Mouse (Mus musculus) midbrain, embryonic 13.5 days (tissue): Measurements from ENCODE around the gene Olfr372. TPM values are rescaled to one million over a fixed set of nuclear protein-coding genes. Genes with fewer than 3 reads are reported as not detected.
"Not testable (repeated sequence)": the region's sequence is repeated elsewhere in the genome, so short reads cannot be mapped to it uniquely, and the experiment has no call there.

Experiments
- ATAC-seq: fragments of 200-750 bp; cut with Nextera tagmentation; 2 replicates; pipeline ENCODE4 v1.8.0; 2017; ENCODE audit warnings: mild to moderate bottlenecking, moderate TSS enrichment, moderate library complexity
- H3K27ac ChIP-seq: fragments of 300-500 bp; sonication (generic); 2 replicates; pipeline ENCODE4 v1.5.1; 2015; ENCODE audit warnings: inconsistent platforms, mild to moderate bottlenecking, moderate library complexity
- H3K27me3 ChIP-seq: fragments of 300-500 bp; sonication (generic); 2 replicates; pipeline ENCODE4 v1.6.1; 2015; ENCODE audit warnings: mild to moderate bottlenecking, inconsistent platforms
- H3K36me3 ChIP-seq: fragments of 300-500 bp; sonication (generic); 2 replicates; pipeline ENCODE4 v1.6.1; 2015; ENCODE audit warnings: mild to moderate bottlenecking, inconsistent platforms
- H3K4me1 ChIP-seq: fragments of 300-500 bp; sonication (generic); replicated peaks from 2 replicates; pipeline ENCODE4 v1.6.1; 2015; ENCODE audit warnings: inconsistent platforms
- H3K4me2 ChIP-seq: fragments of 300-500 bp; sonication (generic); replicated peaks from 2 replicates; pipeline ENCODE4 v1.6.1; 2015; ENCODE audit warnings: moderate library complexity, mild to moderate bottlenecking, inconsistent platforms
- H3K4me3 ChIP-seq: fragments of 300-500 bp; sonication (generic); replicated peaks from 2 replicates; pipeline ENCODE4 v1.5.1; 2015; ENCODE audit warnings: mild to moderate bottlenecking, inconsistent platforms
- H3K9ac ChIP-seq: fragments of 300-500 bp; sonication (generic); replicated peaks from 2 replicates; pipeline ENCODE4 v1.6.1; 2015; ENCODE audit warnings: mild to moderate bottlenecking, inconsistent platforms
- H3K9me3 ChIP-seq: fragments of 300-500 bp; sonication (generic); 2 replicates; pipeline ENCODE4 v1.6.1; 2016; ENCODE audit warnings: mild to moderate bottlenecking, inconsistent platforms
- WGBS: fragments of 180-500 bp; shearing (Covaris S2); methylation state at CpG from one replicate; pipeline ENCODE4 v1.1.7; 2015; 5-methylcytosine and 5-hydroxymethylcytosine counted together
- polyA plus RNA-seq: library from polyadenylated mRNA; unstranded; fragments of >200 nt; fragmentation: Nextera tagmentation; extraction: Ambion mirVana; gene quantifications from 2 replicates; pipeline ENCODE4 v1.2.1, GENCODE M21; 2015

Gene Olfr372
- polyA plus RNA-seq, 1 experiment from 2014 or later = not detected

- not testable (repeated sequence) for H3K9ac ChIP-seq, H3K27ac ChIP-seq, H3K27me3 ChIP-seq, H3K9me3 ChIP-seq, H3K4me1 ChIP-seq, ATAC-seq, H3K4me3 ChIP-seq, H3K36me3 ChIP-seq, H3K4me2 ChIP-seq
- WGBS = 7% methylated on average over 5 of the region's 9 CpGs
Observed at GRCm38 (mm10) chr8:72024886-72025285, 16.1 kb upstream of the Olfr372 start.

- not testable (repeated sequence) for H3K27ac ChIP-seq, H3K9ac ChIP-seq, H3K9me3 ChIP-seq, H3K36me3 ChIP-seq, H3K4me2 ChIP-seq, ATAC-seq, H3K4me1 ChIP-seq, H3K27me3 ChIP-seq, H3K4me3 ChIP-seq
- WGBS = 31% methylated on average over 4 of the region's 4 CpGs
Observed at GRCm38 (mm10) chr8:72032926-72033325, 8.1 kb upstream of the Olfr372 start.

- Histone ChIP-seq H3K27me3 (no peaks in the 10 kb centered on the region), H3K9me3 (no peaks in the 10 kb centered on the region), H3K36me3 (no peaks in the 10 kb centered on the region), H3K27ac (no peak overlapping the region), H3K4me1 (no peaks in the 10 kb centered on the region), H3K4me2 (no peak overlapping the region), H3K9ac (no peak overlapping the region), H3K4me3 (no peak overlapping the region)
- 79% methylated on average over 1 of the region's 1 CpGs for WGBS
- no peak for ATAC-seq
Observed at GRCm38 (mm10) chr8:72042493-72042892, 1.5 kb downstream of the Olfr372 start.

- not testable (repeated sequence) for H3K27ac ChIP-seq, H3K4me1 ChIP-seq, H3K4me2 ChIP-seq, H3K27me3 ChIP-seq, ATAC-seq, H3K9ac ChIP-seq, H3K9me3 ChIP-seq, H3K36me3 ChIP-seq, H3K4me3 ChIP-seq
Observed at GRCm38 (mm10) chr8:72054633-72055032, 13.6 kb downstream of the Olfr372 start.

- not testable (repeated sequence) for ATAC-seq, H3K4me3 ChIP-seq, H3K27me3 ChIP-seq, H3K4me2 ChIP-seq, H3K27ac ChIP-seq, H3K9me3 ChIP-seq, H3K4me1 ChIP-seq, H3K36me3 ChIP-seq, H3K9ac ChIP-seq
- 83% methylated on average over 3 of the region's 4 CpGs for WGBS
Observed at GRCm38 (mm10) chr8:72057643-72058042, 16.6 kb downstream of the Olfr372 start.

GRCm38 (mm10) chr8:72066819-72067399 is 25.9 kb downstream of the Olfr372 start:
- H3K36me3 ChIP-seq, ATAC-seq, H3K4me2 ChIP-seq, H3K27me3 ChIP-seq, H3K4me3 ChIP-seq, H3K9ac ChIP-seq, H3K4me1 ChIP-seq, H3K27ac ChIP-seq, H3K9me3 ChIP-seq: not testable (repeated sequence)
- 95% methylated on average over 1 of the region's 1 CpGs for WGBS

- ATAC-seq, H3K4me2 ChIP-seq: not testable (repeated sequence)
Observed at GRCm38 (mm10) chr8:72082877-72083276, 41.9 kb downstream of the Olfr372 start, which contains the start of gene Olfr373. Olfr373 (plus strand) TSS chr8:72083177.

GRCm38 (mm10) chr8:72084744-72085143 is 43.7 kb downstream of the Olfr372 start:
- Histone ChIP-seq H3K9me3 (no peaks in the 10 kb centered on the region), H3K4me1 (no peaks in the 10 kb centered on the region), H3K4me3 (no peak overlapping the region), H3K4me2 (no peak overlapping the region), H3K9ac (no peak overlapping the region), H3K27me3 (no peaks in the 10 kb centered on the region), H3K36me3 (no peaks in the 10 kb centered on the region), H3K27ac (no peak overlapping the region)
- WGBS = 72% methylated on average over 5 of the region's 5 CpGs
- no peak for ATAC-seq

More at GRCm38 (mm10) chr8:72082877-72083276, 41.9 kb downstream of the Olfr372 start, which contains the start of gene Olfr373:
- H3K27me3 ChIP-seq, H3K4me3 ChIP-seq, H3K27ac ChIP-seq, H3K9me3 ChIP-seq, H3K36me3 ChIP-seq, H3K9ac ChIP-seq, H3K4me1 ChIP-seq: not testable (repeated sequence)

GRCm38 (mm10) chr8:72087611-72088010 is 46.6 kb downstream of the Olfr372 start:
- H3K27ac ChIP-seq, H3K9me3 ChIP-seq, H3K4me1 ChIP-seq, H3K9ac ChIP-seq, H3K27me3 ChIP-seq, H3K4me3 ChIP-seq, ATAC-seq, H3K4me2 ChIP-seq, H3K36me3 ChIP-seq: not testable (repeated sequence)
- 91% methylated on average over 3 of the region's 3 CpGs for WGBS

- not testable (repeated sequence) for H3K27ac ChIP-seq, ATAC-seq, H3K36me3 ChIP-seq, H3K9me3 ChIP-seq, H3K27me3 ChIP-seq, H3K9ac ChIP-seq, H3K4me2 ChIP-seq, H3K4me3 ChIP-seq, H3K4me1 ChIP-seq
Observed at GRCm38 (mm10) chr8:72096721-72097120, 55.7 kb downstream of the Olfr372 start.

GRCm38 (mm10) chr8:72099377-72100103 is 58.5 kb downstream of the Olfr372 start:
- not testable (repeated sequence) for H3K36me3 ChIP-seq, H3K4me1 ChIP-seq, H3K9me3 ChIP-seq, ATAC-seq, H3K4me3 ChIP-seq, H3K27ac ChIP-seq, H3K27me3 ChIP-seq, H3K9ac ChIP-seq, H3K4me2 ChIP-seq
- WGBS = 61% methylated on average over 6 of the region's 7 CpGs

- Histone ChIP-seq H3K4me2 (no peak overlapping the region), H3K4me3 (no peak overlapping the region), H3K9me3 (peaks cover 6% of the 10 kb centered on the region; the same call in 1 of the 2 replicates), H3K4me1 (no peaks in the 10 kb centered on the region), H3K36me3 (no peaks in the 10 kb centered on the region), H3K27me3 (no peaks in the 10 kb centered on the region), H3K27ac (no peak overlapping the region), H3K9ac (no peak overlapping the region)
- 25% methylated on average over 4 of the region's 4 CpGs for WGBS
- ATAC-seq = no peak
Observed at GRCm38 (mm10) chr8:72105165-72105564, 64.1 kb downstream of the Olfr372 start.

GRCm38 (mm10) chr8:72106740-72107139 is 65.7 kb downstream of the Olfr372 start, which contains the start of gene Olfr374:
Olfr374 (plus strand) TSS chr8:72107040.
- Histone ChIP-seq H3K9ac (no peak within 1 kb of the TSS), H3K4me3 (no peak within 1 kb of the TSS), H3K27ac (no peak within 1 kb of the TSS), H3K4me2 (no peak within 1 kb of the TSS), H3K36me3 (no peaks in the 10 kb centered on the region), H3K27me3 (no peaks in the 10 kb centered on the region), H3K9me3 (peaks cover 6% of the 10 kb centered on the region; the same call in 1 of the 2 replicates), H3K4me1 (no peaks in the 10 kb centered on the region)
- 93% methylated on average over 3 of the region's 3 CpGs for WGBS
- ATAC-seq = no peak
